Mouse (Mus musculus) c-Kit-positive CD71-negative TER-119-negative erythroid progenitor cells, embryonic 14.5 days (primary cell): ENCODE measurements at regions not wholly inside any gene's neighbourhood (a gene's known extent, or its start where the extent isn't known, plus 50 kb on each side); places are given as distances from the start of the nearest gene placed in this dataset.

Source experiments
- DNase-seq: peaks from one replicate; pipeline ENCODE4 v3.0.0-alpha.2; 2013; ENCODE audit warnings: low read depth

DNA sequence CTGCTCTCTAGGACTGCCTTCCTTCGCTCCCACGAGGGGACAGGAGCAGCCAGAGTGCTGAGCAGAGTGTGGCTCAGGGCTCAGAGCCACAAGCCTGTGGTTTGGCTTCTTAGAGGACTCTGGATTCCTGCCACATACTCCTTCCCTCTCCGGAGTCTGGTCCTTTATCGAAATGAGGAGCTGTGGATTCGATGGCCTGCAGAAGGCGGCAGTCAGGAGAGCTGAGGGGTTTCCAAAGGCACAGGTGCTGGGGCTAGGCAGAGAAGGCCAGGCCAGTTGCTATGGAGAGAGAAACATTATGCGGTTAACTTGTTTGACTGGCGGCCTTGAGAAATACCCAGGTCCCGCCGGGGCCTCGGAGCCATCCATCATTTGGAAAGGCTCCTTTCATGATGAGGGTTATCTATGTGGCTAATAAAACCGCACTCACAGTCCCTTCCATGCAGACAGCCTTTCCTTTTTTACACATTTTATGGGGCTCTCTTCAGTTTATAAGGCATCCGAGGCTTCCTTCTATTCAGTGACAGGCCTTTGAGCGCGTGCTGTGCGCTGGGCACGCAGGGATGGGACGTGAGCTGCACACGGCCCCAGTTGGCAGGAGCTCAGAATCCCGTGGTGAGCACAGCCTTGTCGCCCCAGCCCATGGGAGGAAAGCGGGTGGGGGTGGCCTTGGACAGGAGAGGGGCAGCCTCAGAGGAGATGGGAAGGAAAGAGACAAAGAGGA, 61.2 kb upstream of the Gjb5 start:
- no peak for DNase-seq

GRCm38 (mm10) chr4:127416906-127417305, 58.9 kb upstream of the Gjb5 start:
- no peak for DNase-seq

DNA sequence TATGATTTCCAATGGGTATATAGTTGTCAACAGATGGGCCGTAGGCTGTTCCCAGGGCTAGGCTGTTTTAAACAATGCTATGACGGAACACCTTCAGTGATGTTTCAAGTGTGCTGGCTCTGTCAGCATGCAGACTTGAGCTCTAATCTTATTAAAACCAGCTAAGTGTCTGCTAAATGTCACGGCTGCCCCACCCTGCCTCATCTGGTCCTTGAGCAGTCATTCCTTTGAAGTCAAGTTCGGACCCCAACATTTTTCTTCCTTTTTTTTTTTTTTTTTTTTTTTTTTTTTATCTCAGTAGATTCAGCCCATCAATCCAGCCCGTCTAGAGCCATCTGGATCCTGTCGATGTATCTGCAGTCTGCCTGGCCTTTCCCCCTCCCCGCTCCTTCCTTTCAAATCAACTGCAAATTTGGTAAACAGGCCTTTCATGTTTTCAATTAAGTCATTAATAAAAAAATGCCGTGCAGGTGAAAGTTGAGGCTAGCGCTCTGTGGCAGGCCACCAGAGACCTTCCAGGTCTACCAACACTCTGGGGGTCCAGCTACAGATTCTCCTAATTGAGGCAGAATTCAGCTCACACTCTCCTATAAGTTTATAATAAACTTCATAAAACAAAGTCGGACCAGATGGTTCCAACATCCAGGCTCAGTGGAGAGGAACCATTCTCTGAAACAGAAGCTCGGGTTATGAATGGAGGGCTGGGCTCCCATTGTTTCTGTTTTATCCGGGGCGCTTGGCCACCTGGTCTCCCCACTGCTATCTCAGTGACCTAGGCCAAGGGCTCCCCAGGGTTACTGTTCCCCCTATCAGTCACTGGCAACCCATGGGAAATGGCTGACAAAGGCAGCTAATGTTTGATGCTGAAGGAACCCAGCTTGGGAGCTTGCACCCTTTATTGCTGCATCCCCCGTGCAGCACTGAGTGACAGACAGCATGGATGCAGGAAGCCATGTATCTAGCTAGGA, 56.3 kb upstream of the Gjb5 start:
- no peak for DNase-seq
